Mouse (Mus musculus) intestine, embryonic 14.5 days (tissue): ENCODE results near the gene Chrd. TPM values are rescaled to one million over a fixed set of nuclear protein-coding genes. Genes with fewer than 3 reads are reported as not detected.

Experiments used
- polyA plus RNA-seq: library from polyadenylated mRNA; unstranded; fragments of >200 nt; fragmentation: Nextera tagmentation; extraction: Ambion mirVana; gene quantifications from 2 replicates; pipeline ENCODE4 v1.2.1, GENCODE M21; 2014

Gene Chrd
- polyA plus RNA-seq, 1 experiment from 2014 or later: 4.2 TPM

Other genes starting within 250 kb of the Chrd start
- gene Eif2b5, start 234.3 kb upstream of the Chrd start, polyA plus RNA-seq: 98.9 and 99.8 TPM in 2 replicates
- gene Dvl3, start 216.1 kb upstream of the Chrd start, polyA plus RNA-seq: 24.6 and 26.1 TPM in 2 replicates
- gene Ap2m1, start 197.6 kb upstream of the Chrd start, polyA plus RNA-seq: 630 and 682 TPM in 2 replicates
- gene Abcf3, start 184.6 kb upstream of the Chrd start, polyA plus RNA-seq: 47.9 and 55.5 TPM in 2 replicates
- gene Vwa5b2, start 143.7 kb upstream of the Chrd start, polyA plus RNA-seq: 5.3 and 6.2 TPM in 2 replicates
- 42.3 and 43.7 TPM in 2 replicates for gene Eef1akmt4, start 121.5 kb upstream of the Chrd start, polyA plus RNA-seq
- not detected in 2 replicates for gene Gm49333, start 121.5 kb upstream of the Chrd start, polyA plus RNA-seq
- gene Alg3, start 121.4 kb upstream of the Chrd start, polyA plus RNA-seq: 51.3 and 53.6 TPM in 2 replicates
- 1.6 and 1.7 TPM in 2 replicates for gene Camk2n2, start 111.8 kb upstream of the Chrd start, polyA plus RNA-seq
- gene Ece2, start 103.3 kb upstream of the Chrd start, polyA plus RNA-seq: 1.0 and 1.2 TPM in 2 replicates
- 291 and 321 TPM in 2 replicates for gene Psmd2, start 81.5 kb upstream of the Chrd start, polyA plus RNA-seq
- gene Eif4g1, start 64.8 kb upstream of the Chrd start, polyA plus RNA-seq: 157 and 171 TPM in 2 replicates
- 8.7 and 9.1 TPM in 2 replicates for gene Fam131a, start 39.9 kb upstream of the Chrd start, polyA plus RNA-seq
- gene Polr2h, start 15.5 kb upstream of the Chrd start, polyA plus RNA-seq: 125 and 133 TPM in 2 replicates
- gene Clcn2, start 15.4 kb upstream of the Chrd start, polyA plus RNA-seq: 15.1 and 15.9 TPM in 2 replicates
- 1.2 and 1.6 TPM in 2 replicates for gene Thpo, start 1.4 kb downstream of the Chrd start, polyA plus RNA-seq